Mouse (Mus musculus): Measurements from ENCODE around the gene Tmem54.

The Tmem54 gene

GRCm38 (mm10) chr4:129130149-129130548, 24.8 kb downstream of the Tmem54 start:
- DNase-seq (ENCODE audit: low read depth), result peak; percentile 86

- peak; percentile 90 for DNase-seq (ENCODE audit: low read depth)
These were observed 25.5 kb downstream of the Tmem54 start for GRCm38 (mm10) chr4:129130755-129131303.

- DNase-seq (ENCODE audit: low read depth), result peak; percentile 85
These were observed 29.6 kb downstream of the Tmem54 start for GRCm38 (mm10) chr4:129134799-129135585.

GRCm38 (mm10) chr4:129135637-129136036, 30.3 kb downstream of the Tmem54 start:
- DNase-seq (ENCODE audit: low read depth), result no peak

- no peak for DNase-seq (ENCODE audit: low read depth)
These were observed 30.8 kb downstream of the Tmem54 start for GRCm38 (mm10) chr4:129136189-129136578.

GRCm38 (mm10) chr4:129136579-129137391, 31.4 kb downstream of the Tmem54 start, which contains the start of gene Fndc5:
Gene Fndc5 (plus strand): TSS chr4:129136999.
- no peak for DNase-seq (ENCODE audit: low read depth)

- DNase-seq (ENCODE audit: low read depth), result no peak
These were observed 32.3 kb downstream of the Tmem54 start for GRCm38 (mm10) chr4:129137392-129138321.

GRCm38 (mm10) chr4:129139642-129140041, 34.3 kb downstream of the Tmem54 start:
- no peak for DNase-seq (ENCODE audit: low read depth)

GRCm38 (mm10) chr4:129140808-129141207, 35.5 kb downstream of the Tmem54 start:
- peak; percentile 39 for DNase-seq (ENCODE audit: low read depth)

GRCm38 (mm10) chr4:129141560-129142438, 36.5 kb downstream of the Tmem54 start:
- no peak for DNase-seq (ENCODE audit: low read depth)

GRCm38 (mm10) chr4:129142439-129143045, 37.2 kb downstream of the Tmem54 start:
- DNase-seq (ENCODE audit: low read depth), result no peak

GRCm38 (mm10) chr4:129143509-129143908, 38.2 kb downstream of the Tmem54 start:
- DNase-seq (ENCODE audit: low read depth), result no peak

- no peak for DNase-seq (ENCODE audit: low read depth)
These were observed 39.3 kb downstream of the Tmem54 start for GRCm38 (mm10) chr4:129144401-129145367.

GRCm38 (mm10) chr4:129145411-129145810, 40.1 kb downstream of the Tmem54 start:
- DNase-seq (ENCODE audit: low read depth), result no peak

GRCm38 (mm10) chr4:129145943-129146342, 40.6 kb downstream of the Tmem54 start:
- no peak for DNase-seq (ENCODE audit: low read depth)

- DNase-seq (ENCODE audit: low read depth), result peak; percentile 43
These were observed 41.0 kb downstream of the Tmem54 start for GRCm38 (mm10) chr4:129146392-129146791.

GRCm38 (mm10) chr4:129147552-129148103, 42.3 kb downstream of the Tmem54 start:
- no peak for DNase-seq (ENCODE audit: low read depth)

- DNase-seq (ENCODE audit: low read depth), result no peak
These were observed 44.0 kb downstream of the Tmem54 start for GRCm38 (mm10) chr4:129149321-129149720.

Data from induced T-regulatory cell, adult 2 months (primary cell).